Mouse (Mus musculus) kidney, adult 2 months (tissue): ENCODE data around the gene Psmd11.

Source experiments
- CTCF ChIP-seq: fragments of 200-500 bp; conservative IDR thresholded peaks from 2 replicates; pipeline ENCODE4 v1.5.1; 2011; ENCODE audit warnings: low read depth, mild to moderate bottlenecking, control low read depth, low read length, moderate library complexity, mixed read lengths; ENCODE audit not compliant: insufficient read depth, insufficient read length
- POLR2A ChIP-seq: fragments of 200-500 bp; IDR thresholded peaks from one replicate; pipeline ENCODE4 v1.6.1; 2011; ENCODE audit warnings: low read depth, low read length, control low read depth

- TF ChIP-seq CTCF (no peak), POLR2A (no peak)
Measured at GRCm38 (mm10) chr11:80485120-80485551, 56.7 kb downstream of the Psmd11 start.
